Mouse (Mus musculus): ENCODE data around the gene Upf3b. TPM values are rescaled to one million over a fixed set of nuclear protein-coding genes. Genes with fewer than 3 reads are reported as not detected.

Upf3b gene
- polyA plus RNA-seq, 1 experiment = 37.8 TPM

DNA sequence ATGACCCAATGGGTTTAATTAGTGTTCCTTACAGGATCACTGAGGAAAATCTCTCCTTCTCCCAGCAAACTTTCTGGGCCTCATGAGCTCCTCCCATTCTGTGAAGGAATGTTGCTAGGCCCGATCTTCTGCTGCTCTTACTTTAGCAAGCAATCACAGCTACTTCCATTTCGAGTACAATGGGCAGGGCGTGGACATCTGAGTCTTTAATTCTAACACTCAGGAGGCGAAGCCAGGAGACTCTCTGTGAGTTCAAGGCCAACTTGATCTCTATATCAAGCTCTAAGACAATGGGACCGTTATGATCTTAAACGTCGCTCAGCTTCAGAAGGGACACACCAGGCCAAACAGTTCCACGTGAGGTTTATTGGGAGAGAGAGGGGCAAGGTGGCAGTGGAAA lies 33.5 kb downstream of the Upf3b start:
- no peak for TF ChIP-seq POLR2A (IDR thresholded peaks at IDR 0.05; ENCODE audit: borderline replicate concordance, extremely low read depth, insufficient read depth, insufficient read length, poor library complexity, severe bottlenecking)

DNA sequence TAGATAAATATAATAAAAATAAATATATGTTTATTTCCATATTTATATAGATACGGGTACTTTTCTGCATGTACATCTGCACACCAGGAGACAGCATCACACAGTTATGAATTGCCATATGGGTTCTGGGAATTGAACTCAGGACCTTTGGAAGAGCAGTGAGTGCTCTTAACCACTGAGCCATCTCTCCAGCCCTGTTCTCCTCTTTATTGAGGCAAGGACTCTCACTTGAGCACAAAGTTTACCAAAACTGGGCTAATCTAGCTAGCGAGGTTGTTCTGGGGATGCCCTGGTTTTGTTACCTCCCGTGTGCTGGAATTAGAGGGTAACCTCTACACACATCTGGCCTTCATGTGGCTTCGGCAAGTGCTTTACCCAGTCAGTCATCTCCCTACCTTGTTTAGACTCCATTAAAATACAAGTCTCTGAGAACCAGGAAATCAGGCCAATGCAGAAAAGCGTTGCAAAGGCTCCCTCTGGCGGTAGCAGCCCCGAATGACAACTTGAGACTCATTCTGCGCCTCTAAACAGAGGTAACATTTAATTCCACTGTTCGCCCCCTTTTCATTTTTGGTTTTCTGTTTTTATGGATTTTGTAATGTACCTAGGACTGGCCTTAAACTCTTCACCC lies 35.7 kb downstream of the Upf3b start:
- TF ChIP-seq POLR2A (IDR thresholded peaks at IDR 0.05; ENCODE audit: borderline replicate concordance, extremely low read depth, insufficient read depth, insufficient read length, poor library complexity, severe bottlenecking) (no peak), CTCF (IDR thresholded peaks at IDR 0.05; ENCODE audit: borderline replicate concordance, extremely low read depth, insufficient read depth, insufficient read length) (peak; percentile 80)
- DNase-seq (ENCODE audit: low read depth) = peak; percentile 58

More for the DNA sequence above, 33.5 kb downstream of the Upf3b start:
- no peak for DNase-seq (ENCODE audit: low read depth)

DNA sequence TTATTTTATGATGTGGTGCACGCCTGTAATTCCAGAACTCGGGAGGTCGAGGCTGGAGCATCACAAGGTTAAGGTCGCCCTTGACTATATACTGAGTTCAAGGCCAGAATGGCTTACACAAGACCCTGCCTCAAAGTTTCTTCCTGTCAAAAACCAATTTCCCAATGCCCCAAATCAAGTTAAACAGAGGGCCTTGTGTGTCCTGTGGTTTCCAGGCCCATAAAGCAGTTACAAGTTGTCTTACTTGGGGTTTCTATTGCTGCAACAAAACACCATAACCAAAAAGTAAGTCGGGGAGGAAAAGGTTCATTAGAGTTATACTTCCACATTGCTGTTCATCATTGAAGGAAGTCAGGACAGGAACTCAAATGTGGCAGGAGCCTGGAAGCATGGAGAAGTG lies 41.4 kb downstream of the Upf3b start:
- TF ChIP-seq POLR2A (IDR thresholded peaks at IDR 0.05; ENCODE audit: borderline replicate concordance, extremely low read depth, insufficient read depth, insufficient read length, poor library complexity, severe bottlenecking) (no peak), CTCF (IDR thresholded peaks at IDR 0.05; ENCODE audit: borderline replicate concordance, extremely low read depth, insufficient read depth, insufficient read length) (no peak)
- DNase-seq (ENCODE audit: low read depth) = no peak

DNA sequence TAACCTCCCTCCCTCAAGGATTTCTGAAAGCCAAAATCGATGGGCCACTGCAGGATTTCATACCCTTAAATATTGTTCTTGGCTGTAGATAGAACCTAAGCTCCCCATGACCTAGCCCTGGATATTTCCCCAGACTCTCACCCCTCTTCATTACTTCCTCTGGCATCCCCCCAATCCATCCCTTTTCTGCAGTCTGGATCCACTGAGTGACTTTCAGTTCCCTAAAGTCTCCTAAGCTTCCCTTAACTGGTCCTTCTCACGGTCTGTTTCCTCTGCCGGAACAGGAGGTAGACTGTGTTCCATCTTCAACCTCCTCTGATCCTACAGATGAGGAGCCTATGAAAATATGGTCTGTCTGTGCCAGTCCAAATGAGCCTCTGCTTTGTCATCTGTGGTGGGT lies 42.8 kb downstream of the Upf3b start:
- no peak for DNase-seq (ENCODE audit: low read depth)
- TF ChIP-seq CTCF (IDR thresholded peaks at IDR 0.05; ENCODE audit: borderline replicate concordance, extremely low read depth, insufficient read depth, insufficient read length) (no peak), POLR2A (IDR thresholded peaks at IDR 0.05; ENCODE audit: borderline replicate concordance, extremely low read depth, insufficient read depth, insufficient read length, poor library complexity, severe bottlenecking) (no peak)

DNA sequence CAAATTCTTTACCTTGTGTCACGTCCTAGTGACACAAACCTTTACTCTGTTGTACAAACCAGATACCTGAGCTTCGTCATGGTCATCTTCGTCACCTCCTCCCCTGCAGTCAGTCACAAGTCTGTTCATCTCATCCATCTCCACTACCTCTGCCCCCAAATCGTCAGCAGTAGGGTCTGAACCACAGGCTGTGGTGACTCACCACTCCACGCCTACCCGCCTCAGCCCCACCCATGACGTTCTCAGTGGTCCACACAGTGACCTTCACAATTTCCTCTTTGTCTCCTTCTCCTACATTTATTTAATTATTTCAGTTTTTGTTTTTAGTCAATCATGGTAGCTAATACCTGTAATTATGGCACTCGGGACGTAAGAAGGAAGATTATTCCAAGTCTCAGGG lies 46.2 kb downstream of the Upf3b start:
- TF ChIP-seq POLR2A (IDR thresholded peaks at IDR 0.05; ENCODE audit: borderline replicate concordance, extremely low read depth, insufficient read depth, insufficient read length, poor library complexity, severe bottlenecking) = no peak
- no peak for DNase-seq (ENCODE audit: low read depth)

DNA sequence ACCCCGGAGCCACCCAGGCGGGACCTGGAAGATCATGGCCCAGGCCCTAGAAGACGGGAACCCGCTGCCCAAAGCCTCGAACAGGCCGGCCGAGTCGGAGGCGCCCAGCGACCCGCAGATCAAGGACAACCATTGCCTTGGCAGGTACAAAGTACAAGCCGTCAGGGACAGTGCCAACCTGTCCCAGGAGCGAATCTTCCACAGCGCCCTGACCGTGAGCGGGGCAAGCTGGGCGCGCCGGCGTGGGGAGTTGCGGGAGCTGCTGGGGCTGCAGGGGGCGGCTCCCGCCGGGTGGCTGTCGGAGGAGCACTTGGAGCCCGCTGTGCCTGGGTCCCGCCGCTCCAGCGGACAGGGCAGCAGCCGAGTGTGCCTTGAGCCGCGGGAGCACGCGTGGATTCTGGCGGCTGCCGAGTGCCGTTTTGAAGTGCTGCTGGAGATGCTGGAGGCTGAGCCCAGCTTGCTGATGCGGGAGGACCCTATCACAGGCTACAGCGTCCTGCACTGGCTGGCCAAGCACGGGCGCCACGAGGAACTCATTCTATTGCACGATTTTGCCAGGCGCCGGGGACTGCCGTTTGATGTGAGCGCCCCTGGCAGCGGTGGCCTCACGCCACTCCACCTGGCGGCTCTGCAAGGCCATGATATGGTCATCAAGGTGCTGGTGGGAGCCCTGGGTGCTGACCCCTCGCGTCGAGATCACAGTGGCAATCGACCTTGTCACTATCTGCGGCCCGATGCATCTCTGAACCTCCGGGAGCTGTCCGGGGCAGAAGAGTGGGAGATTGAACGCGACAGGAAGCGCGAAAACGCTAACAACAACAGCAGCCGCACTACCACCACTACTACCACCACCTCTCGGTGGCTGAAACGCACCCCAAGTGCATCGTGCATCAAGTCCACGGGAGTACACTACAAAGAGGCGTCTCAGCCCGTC lies 61.0 kb downstream of the Upf3b start:
- peak; percentile 18 for DNase-seq (ENCODE audit: low read depth)

DNA sequence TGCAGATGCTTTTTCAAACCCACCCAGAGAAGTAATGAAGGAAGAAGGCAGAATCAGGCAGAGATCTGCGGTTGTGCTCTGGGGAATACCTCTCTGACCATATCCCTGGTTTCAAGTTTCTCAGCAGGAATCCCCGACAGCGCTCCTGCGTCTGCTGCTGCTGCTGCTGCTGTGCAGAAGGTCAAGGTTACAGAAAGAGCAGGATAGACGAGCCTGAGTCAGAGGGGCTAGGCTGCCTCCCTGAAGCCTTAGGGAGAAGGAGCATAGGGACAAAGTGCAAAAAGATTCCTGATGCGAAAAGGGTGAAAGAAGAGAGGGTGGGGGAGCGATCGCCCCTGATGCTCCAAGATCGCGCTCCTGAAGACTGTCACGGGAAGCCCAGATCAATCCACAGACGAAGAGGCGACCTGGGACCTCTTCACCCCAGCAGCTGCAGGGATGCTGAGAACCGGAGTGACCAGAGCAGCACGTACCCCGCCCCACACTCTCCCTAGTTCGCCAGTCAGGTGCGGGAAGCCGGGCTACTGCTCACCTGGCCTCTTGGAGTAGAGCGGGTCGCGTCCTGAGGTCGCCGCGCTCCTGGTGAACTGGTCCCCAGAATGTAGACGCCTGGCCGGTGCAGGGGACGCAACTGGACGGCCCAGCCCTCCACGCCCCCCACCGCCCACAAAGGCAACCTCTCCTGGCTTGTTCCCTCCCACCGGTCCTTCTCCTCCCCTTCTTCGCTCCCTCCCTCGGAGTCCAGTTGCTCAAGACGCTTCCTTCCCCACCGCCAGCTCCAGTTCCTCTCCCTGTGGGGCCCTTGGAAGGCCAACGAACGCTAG lies 61.8 kb downstream of the Upf3b start, which contains the start of gene Sowahd:
Gene Sowahd (plus strand): TSS at position 780 of the 824 bp plus-strand sequence.
- no peak for TF ChIP-seq POLR2A (IDR thresholded peaks at IDR 0.05; ENCODE audit: borderline replicate concordance, extremely low read depth, insufficient read depth, insufficient read length, poor library complexity, severe bottlenecking)
- TF ChIP-seq CTCF (IDR thresholded peaks at IDR 0.05; ENCODE audit: borderline replicate concordance, extremely low read depth, insufficient read depth, insufficient read length) = no peak
- DNase-seq (ENCODE audit: low read depth) = no peak

More for the DNA sequence above, 61.0 kb downstream of the Upf3b start:
- no peak for TF ChIP-seq CTCF (IDR thresholded peaks at IDR 0.05; ENCODE audit: borderline replicate concordance, extremely low read depth, insufficient read depth, insufficient read length)

DNA sequence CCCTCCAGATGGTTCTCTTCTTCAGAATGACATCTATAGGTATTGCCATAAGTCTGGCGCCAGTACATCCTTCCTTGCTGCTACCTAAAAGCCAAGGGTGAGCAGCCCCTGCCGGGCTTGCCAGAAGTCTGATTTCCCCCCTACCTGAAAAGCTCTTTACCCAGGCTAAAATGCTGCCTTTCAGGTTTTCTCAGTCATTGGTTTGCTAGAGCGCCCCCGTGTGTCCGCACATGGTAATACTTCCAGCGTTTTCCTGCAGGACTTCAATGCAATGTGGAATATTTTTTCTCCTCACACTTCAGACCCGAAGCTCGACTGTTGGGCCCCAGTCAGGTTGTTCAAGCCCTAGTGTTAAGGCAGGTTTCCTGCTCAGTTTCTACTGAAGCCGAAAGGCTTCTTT lies 67.4 kb downstream of the Upf3b start:
- DNase-seq (ENCODE audit: low read depth) = peak; percentile 58
- TF ChIP-seq POLR2A (IDR thresholded peaks at IDR 0.05; ENCODE audit: borderline replicate concordance, extremely low read depth, insufficient read depth, insufficient read length, poor library complexity, severe bottlenecking) = no peak
- peak; percentile 74; the same call in 1 of the 2 replicates for TF ChIP-seq CTCF (IDR thresholded peaks at IDR 0.05; ENCODE audit: borderline replicate concordance, extremely low read depth, insufficient read depth, insufficient read length)

Other genes with a start within 250 kb of the Upf3b start
- gene Ube2a, start 236.4 kb downstream of the Upf3b start, polyA plus RNA-seq (2012; rRNA removed) = 41.7 and 43.8 TPM in 2 replicates
- 11.5 and 14.7 TPM in 2 replicates for gene C330007P06Rik, start 236.2 kb downstream of the Upf3b start, polyA plus RNA-seq (2012; rRNA removed)
- 9.4 and 15.1 TPM in 2 replicates for gene Nkrf, start 207.4 kb downstream of the Upf3b start, polyA plus RNA-seq (2012; rRNA removed)
- 54.2 and 61.6 TPM in 2 replicates for gene Sept6, start 118.5 kb downstream of the Upf3b start, polyA plus RNA-seq (2012; rRNA removed)
- gene Sowahd, start 61.5 kb downstream of the Upf3b start, polyA plus RNA-seq (2012; rRNA removed) = not detected in 2 replicates
- 425 and 492 TPM in 2 replicates for gene Rpl39, start 24.9 kb downstream of the Upf3b start, polyA plus RNA-seq (2012; rRNA removed)
- gene Nkap, start 16.5 kb upstream of the Upf3b start, polyA plus RNA-seq (2012; rRNA removed) = 6.8 and 14.4 TPM in 2 replicates
- gene Akap14, start 58.5 kb upstream of the Upf3b start, polyA plus RNA-seq (2012; rRNA removed) = 0.14 and 0.46 TPM in 2 replicates
- 363 and 455 TPM in 2 replicates for gene Ndufa1, start 80.8 kb upstream of the Upf3b start, polyA plus RNA-seq (2012; rRNA removed)
- gene Rnf113a1, start 80.9 kb upstream of the Upf3b start, polyA plus RNA-seq (2012; rRNA removed) = 8.3 and 10.6 TPM in 2 replicates
- gene Gm9, start 100.7 kb upstream of the Upf3b start, polyA plus RNA-seq (2012; rRNA removed) = not detected in 2 replicates
- gene Rhox1, start 111.9 kb upstream of the Upf3b start, polyA plus RNA-seq (2012; rRNA removed) = not detected in 2 replicates
- gene Rhox2a, start 134.7 kb upstream of the Upf3b start, polyA plus RNA-seq (2012; rRNA removed) = not detected in 2 replicates
- gene Rhox3a, start 139.6 kb upstream of the Upf3b start, polyA plus RNA-seq (2012; rRNA removed) = not detected in 2 replicates
- not detected in 2 replicates for gene Rhox4a, start 155.0 kb upstream of the Upf3b start, polyA plus RNA-seq (2012; rRNA removed)